Comparison of ENCODE assay signal across 18 mouse cellular contexts in genomic region chr13:94400465-94400864, GRCm38 (mm10). TPM values are rescaled to one million over a fixed set of nuclear protein-coding genes. Genes with fewer than 3 reads are reported as not detected.
DNase-seq lines count a peak whose midpoint lies in the region; ATAC-seq lines count a peak whose summit lies in the region.
"Had no signal": no experiment of that assay in that cellular context is flagged by ENCODE, and none has a peak within 500 bp of the region (broad histone marks: within the 10 kb centered on the region; RNA-seq: fewer than 3 reads in every experiment).

No protein-coding gene starts in this region.

- H3K36me3 ChIP-seq in splenic B cell, adult 2 months (ENCODE audit: control insufficient read depth, insufficient read depth, low read length, poor library complexity, severe bottlenecking): peaks cover 3% of the 10 kb centered on the region

- H3K27me3 ChIP-seq in splenic B cell, adult 2 months (ENCODE audit: control insufficient read depth, insufficient read depth, low read length, poor library complexity, severe bottlenecking): no peaks in the 10 kb centered on the region
- H3K27me3 ChIP-seq: embryonic facial prominence, embryonic 15.5 days; forebrain, embryonic 15.5 days had no signal

- 0 out of 2 replicates have a peak, but pooled peaks have one; percentile 25 for ATAC-seq in granulocyte monocyte progenitor cell, adult 5-6 weeks (replicated peaks; ENCODE audit: poor library complexity, severe bottlenecking)
- ATAC-seq in megakaryocyte, adult 5-6 weeks (ENCODE audit: poor library complexity, severe bottlenecking): peak; percentile 52; the same call in 1 of the 2 replicates
- ATAC-seq: forebrain, embryonic 15.5 days had no signal

- intact Hi-C loops in heart, postnatal 25 days (cut with DNase I): no loop called here

- DNase-seq in heart, adult 11 months: peak; percentile 62
- no peak for DNase-seq in heart, postnatal 25 days (ENCODE audit: low spot score)
- peak; percentile 14 for DNase-seq in splenic B cell, adult 2 months (ENCODE audit: low read depth, low spot score)
- no peak for DNase-seq in ovary, postnatal 14 days (ENCODE audit: low spot score)
- no peak for DNase-seq in adrenal gland, postnatal 14 days
- DNase-seq in left cerebral cortex, adult 11 months (ENCODE audit: low spot score): no peak
- DNase-seq: adrenal gland, postnatal 25 days; cerebellum, adult 18-20 months; cerebellum, postnatal 10 days; embryo, embryonic 11 days; gastrocnemius, postnatal 14 days; heart, adult 18-20 months; heart, postnatal 10 days; kidney, adult 11 months had no signal

RNA-seq across cellular contexts. Expression of gene Ap3b1, which starts 41.7 kb away (rescaled TPM):
- total RNA-seq in heart, postnatal 25 days (2021): 10 to 100 TPM; 23.5 to 25.9 TPM
- 47.2 and 70.3 TPM in 2 replicates for total RNA-seq in granulocyte monocyte progenitor cell, adult 5-6 weeks (2014; fragmentation: Nextera tagmentation)
- 87.4 and 88.1 TPM in 2 replicates for total RNA-seq in granulocyte monocyte progenitor cell, adult 5-6 weeks (2017)
- total RNA-seq in megakaryocyte, adult 5-6 weeks (2015): 47.0 and 50.7 TPM in 2 replicates
- total RNA-seq in megakaryocyte, adult 5-6 weeks (2017): 103 and 113 TPM in 2 replicates
- total RNA-seq in adrenal gland, postnatal 14 days (2021): 39.6 and 41.5 TPM in 2 replicates

Comparison
In these comparisons a context has a peak if more than half of its experiments do, and no peak if none do; other contexts are left out.
1. DNase-seq: peak in heart, adult 11 months (single experiment) and splenic B cell, adult 2 months (single experiment); none in heart, postnatal 25 days (single experiment), ovary, postnatal 14 days (single experiment), adrenal gland, postnatal 14 days (single experiment) and left cerebral cortex, adult 11 months (single experiment).